Mouse (Mus musculus) thymus, postnatal 4 days (tissue): ENCODE data around the gene Ajuba.
"Not testable (repeated sequence)": the region's sequence is repeated elsewhere in the genome, so short reads cannot be mapped to it uniquely, and the experiment has no call there.

Source experiments
- DNase-seq: peaks from one replicate; pipeline ENCODE4 v3.0.0; 2021

Ajuba gene

GRCm38 (mm10) chr14:54577089-54577982 is at the start of gene Ajuba:
Gene Ajuba, minus strand, starts transcription at chr14:54577558.
- peak; percentile 65 for DNase-seq

- no peak for DNase-seq
Observed at GRCm38 (mm10) chr14:54624976-54625375, 47.6 kb upstream of the Ajuba start.

- DNase-seq = no peak
Observed at GRCm38 (mm10) chr14:54623334-54623733, 46.0 kb upstream of the Ajuba start.

GRCm38 (mm10) chr14:54621133-54621532 is 43.8 kb upstream of the Ajuba start, which contains the start of gene Psmb11:
Gene Psmb11, plus strand, starts transcription at chr14:54621433.
- DNase-seq = no peak

GRCm38 (mm10) chr14:54617897-54618365 is 40.6 kb upstream of the Ajuba start, which contains the start of gene Psmb5:
Gene Psmb5, minus strand, starts transcription at chr14:54618022.
- peak; percentile 91 for DNase-seq

GRCm38 (mm10) chr14:54617152-54617896 is 40.0 kb upstream of the Ajuba start:
- DNase-seq = peak; percentile 64

- DNase-seq = no peak
Observed at GRCm38 (mm10) chr14:54616226-54616825, 39.0 kb upstream of the Ajuba start.

GRCm38 (mm10) chr14:54614130-54614529 is 36.8 kb upstream of the Ajuba start:
- DNase-seq = not testable (repeated sequence)

- DNase-seq = no peak
Observed at GRCm38 (mm10) chr14:54610648-54611047, 33.3 kb upstream of the Ajuba start.

GRCm38 (mm10) chr14:54609962-54610361 is 32.6 kb upstream of the Ajuba start:
- peak; percentile 71 for DNase-seq

- DNase-seq = no peak
Observed at GRCm38 (mm10) chr14:54609245-54609644, 31.9 kb upstream of the Ajuba start.

GRCm38 (mm10) chr14:54607226-54607625 is 29.9 kb upstream of the Ajuba start:
- no peak for DNase-seq

GRCm38 (mm10) chr14:54605752-54606321 is 28.5 kb upstream of the Ajuba start, which contains the start of gene 4931414P19Rik:
Gene 4931414P19Rik, minus strand, starts transcription at chr14:54605993.
- peak; percentile 95 for DNase-seq

GRCm38 (mm10) chr14:54603686-54604085 is 26.3 kb upstream of the Ajuba start:
- no peak for DNase-seq

- DNase-seq = peak; percentile 94
Observed at GRCm38 (mm10) chr14:54603038-54603654, 25.8 kb upstream of the Ajuba start.

- DNase-seq = peak; percentile 30
Observed at GRCm38 (mm10) chr14:54602613-54603012, 25.3 kb upstream of the Ajuba start.

- DNase-seq = no peak
Observed at GRCm38 (mm10) chr14:54601601-54602000, 24.2 kb upstream of the Ajuba start.

GRCm38 (mm10) chr14:54597084-54597483 is 19.7 kb upstream of the Ajuba start:
- peak; percentile 52 for DNase-seq

GRCm38 (mm10) chr14:54594631-54595414 is 17.5 kb upstream of the Ajuba start:
- DNase-seq = no peak

- DNase-seq = no peak
Observed at GRCm38 (mm10) chr14:54594055-54594454, 16.7 kb upstream of the Ajuba start.

- DNase-seq = no peak
Observed at GRCm38 (mm10) chr14:54592319-54592934, 15.1 kb upstream of the Ajuba start.
